In the genomic region with DNA sequence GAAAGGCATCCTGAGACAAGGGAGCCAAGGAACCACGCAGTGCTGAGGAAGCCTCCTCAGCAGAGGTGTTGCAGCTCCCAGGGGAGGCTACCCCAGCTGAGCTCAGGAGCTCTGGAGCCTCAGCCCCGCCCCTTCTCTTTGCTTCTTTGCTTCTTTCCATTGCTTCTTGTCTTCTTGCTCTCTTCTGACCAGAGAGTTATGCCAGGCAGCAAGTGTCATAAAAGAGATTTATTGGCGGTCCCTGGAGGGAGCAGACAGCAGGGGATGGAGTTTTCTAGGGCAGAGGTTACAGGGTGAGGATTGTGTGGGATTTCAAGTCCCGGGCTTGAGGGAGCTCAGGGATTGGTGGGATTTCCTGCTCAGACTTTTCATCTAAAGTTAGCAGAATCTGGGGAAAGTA, we compare ENCODE assay signal across 12 mouse cellular contexts.
DNase-seq lines count a peak whose midpoint lies in the region; ATAC-seq lines count a peak whose summit lies in the region.
"Had no signal": no experiment of that assay in that cellular context is flagged by ENCODE, and none has a peak within 500 bp of the region (broad histone marks: within the 10 kb centered on the region; RNA-seq: fewer than 3 reads in every experiment).

No protein-coding gene starts in this region.

- H3K9ac ChIP-seq in embryonic facial prominence, embryonic 14.5 days (ENCODE audit: low read depth, low read length) = no peak overlapping the region
- H3K9ac ChIP-seq: liver, embryonic 12.5 days had no signal

- ATAC-seq in embryonic facial prominence, embryonic 14.5 days (ENCODE audit: low read depth) = no peak
- ATAC-seq: liver, embryonic 12.5 days had no signal

- WGBS in embryonic facial prominence, embryonic 14.5 days = 26% methylated on average over 3 of the region's 4 CpGs

- H3K4me3 ChIP-seq in embryonic facial prominence, embryonic 14.5 days (ENCODE audit: low read depth, low read length) = no peak overlapping the region
- H3K4me3 ChIP-seq: liver, embryonic 12.5 days had no signal

- no peaks in the 10 kb centered on the region for H3K4me1 ChIP-seq in embryonic facial prominence, embryonic 14.5 days (ENCODE audit: control insufficient read depth, insufficient read depth, low read length)
- H3K4me1 ChIP-seq: liver, embryonic 12.5 days had no signal

- no peak overlapping the region for H3K27ac ChIP-seq in embryonic facial prominence, embryonic 14.5 days (replicated peaks; ENCODE audit: low read depth, low read length)
- H3K27ac ChIP-seq: liver, embryonic 12.5 days; macrophage had no signal

- DNase-seq in adrenal gland, adult 2 months = peak; percentile 17
- DNase-seq in adrenal gland, adult 8-10 months = no peak
- DNase-seq in layer of hippocampus, postnatal 10 days (ENCODE audit: low spot score in 2 of 2) = peak; percentile 1 to 8
- DNase-seq in layer of hippocampus, adult 11-12 months (ENCODE audit: low spot score) = no peak
- DNase-seq in embryonic facial prominence, embryonic 14.5 days (ENCODE audit: low spot score) = peak; percentile 38
- peak; percentile 39 to 63 for DNase-seq in kidney, postnatal 4 days
- DNase-seq in gastrocnemius, adult 8-10 months (ENCODE audit: low spot score in 2 of 2) = no peak
- DNase-seq in frontal cortex, postnatal 36 days (ENCODE audit: low spot score in 2 of 2) = no peak
- DNase-seq: cerebellum, postnatal 36 days; gastrocnemius, postnatal 10 days had no signal

- no peak overlapping the region for H3K4me2 ChIP-seq in embryonic facial prominence, embryonic 14.5 days (ENCODE audit: low read depth, low read length)
- H3K4me2 ChIP-seq: liver, embryonic 12.5 days had no signal

- H3K27me3 ChIP-seq in embryonic facial prominence, embryonic 14.5 days (replicated peaks; ENCODE audit: control insufficient read depth, insufficient read depth, low read length) = no peaks in the 10 kb centered on the region
- H3K27me3 ChIP-seq: liver, embryonic 12.5 days had no signal

- H3K9me3 ChIP-seq in embryonic facial prominence, embryonic 14.5 days (ENCODE audit: control insufficient read depth, low read length) = no peaks in the 10 kb centered on the region
- H3K9me3 ChIP-seq: liver, embryonic 12.5 days had no signal

- H3K36me3 ChIP-seq in embryonic facial prominence, embryonic 14.5 days (ENCODE audit: control insufficient read depth, insufficient read depth, low read length) = no peaks in the 10 kb centered on the region
- H3K36me3 ChIP-seq: liver, embryonic 12.5 days had no signal

Comparison
In these comparisons a context has a peak if more than half of its experiments do, and no peak if none do; other contexts are left out.
1. DNase-seq: peak in adrenal gland, adult 2 months (single experiment), layer of hippocampus, postnatal 10 days (2 of 2), embryonic facial prominence, embryonic 14.5 days (single experiment) and kidney, postnatal 4 days (2 of 2); none in adrenal gland, adult 8-10 months (single experiment), layer of hippocampus, adult 11-12 months (single experiment), gastrocnemius, adult 8-10 months (0 of 2) and frontal cortex, postnatal 36 days (0 of 2).